Mouse (Mus musculus) hindbrain, embryonic 16.5 days (tissue): ENCODE data around the gene Sparc. TPM values are rescaled to one million over a fixed set of nuclear protein-coding genes. Genes with fewer than 3 reads are reported as not detected.

ENCODE experiments used
- ATAC-seq: fragments of 200-750 bp; cut with Nextera tagmentation; 2 replicates; pipeline ENCODE4 v1.8.0; 2017; ENCODE audit warnings: moderate TSS enrichment, moderate library complexity
- H3K27ac ChIP-seq: fragments of 300-500 bp; sonication (generic); 2 replicates; pipeline ENCODE4 v1.5.1; 2014; ENCODE audit warnings: low read depth, mild to moderate bottlenecking, control low read depth, low read length, moderate library complexity
- H3K27me3 ChIP-seq: fragments of 300-500 bp; sonication (generic); replicated peaks from 2 replicates; pipeline ENCODE4 v1.6.1; 2014; ENCODE audit warnings: low read length; ENCODE audit not compliant: control insufficient read depth, insufficient read depth
- H3K36me3 ChIP-seq: fragments of 300-500 bp; sonication (generic); 2 replicates; pipeline ENCODE4 v1.6.1; 2014; ENCODE audit warnings: mild to moderate bottlenecking, low read length, moderate library complexity, mixed read lengths; ENCODE audit not compliant: control insufficient read depth, insufficient read depth
- H3K4me1 ChIP-seq: fragments of 300-500 bp; sonication (generic); 2 replicates; pipeline ENCODE4 v1.6.1; 2014; ENCODE audit warnings: low read depth, low read length; ENCODE audit not compliant: control insufficient read depth, insufficient read depth
- H3K4me2 ChIP-seq: fragments of 300-500 bp; sonication (generic); 2 replicates; pipeline ENCODE4 v1.6.1; 2014; ENCODE audit warnings: mild to moderate bottlenecking, low read length, control low read depth, moderate library complexity
- H3K4me3 ChIP-seq: fragments of 300-500 bp; sonication (generic); 2 replicates; pipeline ENCODE4 v1.5.1; 2014; ENCODE audit warnings: mild to moderate bottlenecking, low read length, control low read depth, moderate library complexity
- H3K9ac ChIP-seq: fragments of 300-500 bp; sonication (generic); 2 replicates; pipeline ENCODE4 v1.6.1; 2014; ENCODE audit warnings: low read depth, mild to moderate bottlenecking, control low read depth, low read length, moderate library complexity
- H3K9me3 ChIP-seq: fragments of 300-500 bp; sonication (generic); 2 replicates; pipeline ENCODE4 v1.6.1; 2014; ENCODE audit warnings: mild to moderate bottlenecking, low read length, moderate library complexity; ENCODE audit not compliant: control insufficient read depth
- WGBS: fragments of 180-500 bp; shearing (Covaris S2); extraction: QIAGEN DNeasy Blood & Tissue Kit; methylation state at CpG from one replicate; pipeline ENCODE4 v1.1.7; 2014; 5-methylcytosine and 5-hydroxymethylcytosine counted together
- polyA plus RNA-seq: library from polyadenylated mRNA; unstranded; fragments of >200 nt; fragmentation: Nextera tagmentation; extraction: Ambion mirVana; gene quantifications from 2 replicates; pipeline ENCODE4 v1.2.1, GENCODE M21; 2015

Sparc gene
- polyA plus RNA-seq, 1 experiment from 2014 or later, result 616 TPM

- Histone ChIP-seq H3K36me3 (no peaks in the 10 kb centered on the region), H3K27me3 (no peaks in the 10 kb centered on the region), H3K4me3 (no peak overlapping the region), H3K9ac (no peak overlapping the region), H3K4me1 (no peaks in the 10 kb centered on the region), H3K27ac (no peak overlapping the region), H3K4me2 (no peak overlapping the region), H3K9me3 (no peaks in the 10 kb centered on the region)
- WGBS, result 62% methylated on average over 4 of the region's 4 CpGs
- no peak for ATAC-seq
These were observed 54.4 kb downstream of the Sparc start for GRCm38 (mm10) chr11:55368388-55369092.

DNA sequence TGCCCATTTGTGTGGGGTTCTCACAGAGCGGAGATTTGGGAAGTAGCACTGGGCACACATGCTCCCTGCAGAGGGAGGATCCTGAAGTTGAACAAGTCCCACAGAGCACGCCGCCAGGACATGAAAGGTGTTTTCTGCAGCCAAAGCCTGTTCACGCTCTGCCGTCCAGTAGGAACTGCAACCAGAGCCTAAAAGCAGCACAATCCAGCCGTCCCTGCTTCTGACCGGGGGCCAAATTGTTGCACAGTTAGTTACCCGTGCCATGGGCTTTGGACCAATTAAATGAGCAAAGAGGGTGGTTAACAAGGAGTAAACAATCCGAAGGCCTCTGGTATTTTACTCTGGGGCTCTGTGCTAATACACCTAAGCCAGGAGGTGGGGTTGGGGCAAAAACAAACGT lies 55.2 kb downstream of the Sparc start:
- Histone ChIP-seq H3K27ac (no peak overlapping the region), H3K9ac (no peak overlapping the region), H3K36me3 (no peaks in the 10 kb centered on the region), H3K9me3 (no peaks in the 10 kb centered on the region), H3K4me3 (no peak overlapping the region), H3K4me1 (no peaks in the 10 kb centered on the region), H3K27me3 (no peaks in the 10 kb centered on the region), H3K4me2 (no peak overlapping the region)
- WGBS, result 72% methylated on average over 10 of the region's 10 CpGs
- ATAC-seq, result no peak

GRCm38 (mm10) chr11:55365840-55366239 lies 57.1 kb downstream of the Sparc start:
- H3K4me3 ChIP-seq, result no peak overlapping the region
- H3K9me3 ChIP-seq, result no peaks in the 10 kb centered on the region
- H3K27ac ChIP-seq, result no peak overlapping the region
- 79% methylated on average over 5 of the region's 5 CpGs for WGBS
- no peaks in the 10 kb centered on the region for H3K27me3 ChIP-seq
- H3K4me1 ChIP-seq, result no peaks in the 10 kb centered on the region
- no peak overlapping the region for H3K9ac ChIP-seq
- no peaks in the 10 kb centered on the region for H3K36me3 ChIP-seq
- no peak overlapping the region for H3K4me2 ChIP-seq
- no peak for ATAC-seq

DNA sequence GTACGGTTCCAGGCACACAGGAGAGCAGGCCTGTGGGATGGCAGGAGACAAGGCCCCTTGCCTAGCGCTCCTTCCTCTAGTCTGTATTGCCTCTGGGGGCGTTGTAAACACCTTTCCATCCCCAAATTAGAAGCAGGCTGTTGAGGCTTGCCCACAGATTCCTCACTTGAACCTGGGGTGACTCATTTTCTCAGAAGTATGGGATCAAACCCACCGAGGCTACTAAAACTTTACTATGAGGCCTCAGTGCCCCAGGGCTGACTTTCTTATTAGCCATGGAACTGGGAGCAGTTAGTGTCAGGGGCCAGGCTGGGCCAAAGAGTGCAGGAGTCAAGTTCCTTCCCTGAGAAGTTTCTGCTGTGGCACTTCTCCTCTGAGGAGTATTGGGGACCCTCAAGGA lies 57.7 kb downstream of the Sparc start:
- no peak for ATAC-seq

GRCm38 (mm10) chr11:55364662-55365061 lies 58.3 kb downstream of the Sparc start:
- no peaks in the 10 kb centered on the region for H3K4me1 ChIP-seq
- H3K27me3 ChIP-seq, result no peaks in the 10 kb centered on the region
- no peak overlapping the region for H3K27ac ChIP-seq
- no peak overlapping the region for H3K4me3 ChIP-seq
- H3K9ac ChIP-seq, result no peak overlapping the region
- ATAC-seq, result no peak
- 85% methylated on average over 3 of the region's 3 CpGs for WGBS
- H3K9me3 ChIP-seq, result no peaks in the 10 kb centered on the region
- no peaks in the 10 kb centered on the region for H3K36me3 ChIP-seq
- no peak overlapping the region for H3K4me2 ChIP-seq

More for the DNA sequence above, 57.7 kb downstream of the Sparc start:
- no peak overlapping the region for H3K4me2 ChIP-seq
- no peaks in the 10 kb centered on the region for H3K27me3 ChIP-seq
- H3K9me3 ChIP-seq, result no peaks in the 10 kb centered on the region
- no peak overlapping the region for H3K4me3 ChIP-seq
- no peak overlapping the region for H3K9ac ChIP-seq
- H3K27ac ChIP-seq, result no peak overlapping the region
- WGBS, result 71% methylated on average over 4 of the region's 4 CpGs
- no peaks in the 10 kb centered on the region for H3K36me3 ChIP-seq
- no peaks in the 10 kb centered on the region for H3K4me1 ChIP-seq

GRCm38 (mm10) chr11:55358094-55358783 lies 64.7 kb downstream of the Sparc start:
- Histone ChIP-seq H3K9me3 (no peaks in the 10 kb centered on the region), H3K27ac (no peak overlapping the region), H3K4me2 (no peak overlapping the region), H3K27me3 (no peaks in the 10 kb centered on the region), H3K36me3 (no peaks in the 10 kb centered on the region), H3K4me1 (no peaks in the 10 kb centered on the region), H3K4me3 (no peak overlapping the region), H3K9ac (no peak overlapping the region)
- 80% methylated on average over 15 of the region's 15 CpGs for WGBS
- no peak for ATAC-seq

- Histone ChIP-seq H3K9ac (no peak overlapping the region), H3K27ac (no peak overlapping the region), H3K4me1 (no peaks in the 10 kb centered on the region), H3K4me3 (no peak overlapping the region), H3K9me3 (no peaks in the 10 kb centered on the region), H3K4me2 (no peak overlapping the region), H3K36me3 (no peaks in the 10 kb centered on the region), H3K27me3 (no peaks in the 10 kb centered on the region)
- no peak for ATAC-seq
- WGBS, result 83% methylated on average over 2 of the region's 2 CpGs
These were observed 66.1 kb downstream of the Sparc start for GRCm38 (mm10) chr11:55356846-55357245.

Other genes starting within 250 kb of the Sparc start
- gene Slc36a2, start 238.1 kb downstream of the Sparc start, polyA plus RNA-seq, result 0.56 and 0.87 TPM in 2 replicates
- gene Slc36a1, start 218.8 kb downstream of the Sparc start, polyA plus RNA-seq, result 4.4 and 4.6 TPM in 2 replicates
- 0.36 and 0.45 TPM in 2 replicates for gene Fat2, start 86.6 kb downstream of the Sparc start, polyA plus RNA-seq
- gene Atox1, start 38.1 kb upstream of the Sparc start, polyA plus RNA-seq, result 251 and 264 TPM in 2 replicates
- 86.6 and 101 TPM in 2 replicates for gene G3bp1, start 46.5 kb upstream of the Sparc start, polyA plus RNA-seq
- 2.5 and 2.8 TPM in 2 replicates for gene Glra1, start 185.0 kb upstream of the Sparc start, polyA plus RNA-seq